Mouse (Mus musculus) CH12.LX (cell line): ENCODE data around the gene Tas2r104.

Experiments
- BHLHE40 ChIP-seq: IDR thresholded peaks from 2 replicates; pipeline ENCODE4 v1.6.1; 2011; ENCODE audit warnings: mild to moderate bottlenecking, low read depth, low read length, improper control_type of control experiment
- CHD1 ChIP-seq: IDR thresholded peaks from 2 replicates; pipeline ENCODE4 v1.6.1; 2012; ENCODE audit warnings: low read depth, low read length, improper control_type of control experiment, inconsistent platforms
- CHD2 ChIP-seq: IDR thresholded peaks from 2 replicates; pipeline ENCODE4 v1.6.1; 2011; ENCODE audit warnings: low read length, improper control_type of control experiment
- CTCF ChIP-seq, 2 experiments: IDR thresholded peaks in 1 of 2; conservative IDR thresholded peaks in 1 of 2; 2 replicates each; pipeline ENCODE4 v1.5.1; 2011 to 2012; ENCODE audit warnings: low read depth in 2 of 2, low read length in 2 of 2, improper control_type of control experiment in 1 of 2, inconsistent platforms in 1 of 2, mild to moderate bottlenecking in 1 of 2, moderate library complexity in 1 of 2
- EP300 ChIP-seq: IDR thresholded peaks from 2 replicates; pipeline ENCODE4 v1.6.1; 2011; ENCODE audit warnings: low read length, improper control_type of control experiment
- GABPA ChIP-seq: IDR thresholded peaks from 2 replicates; pipeline ENCODE4 v1.6.1; 2012; ENCODE audit warnings: low read depth, low read length, improper control_type of control experiment, inconsistent platforms; ENCODE audit not compliant: insufficient replicate concordance
- MAX ChIP-seq: IDR thresholded peaks from 2 replicates; pipeline ENCODE4 v1.6.1; 2011; ENCODE audit warnings: low read length, improper control_type of control experiment
- MXI1 ChIP-seq: IDR thresholded peaks from 2 replicates; pipeline ENCODE4 v1.6.1; 2011; ENCODE audit warnings: mild to moderate bottlenecking, low read depth, low read length, improper control_type of control experiment
- POLR2A ChIP-seq: IDR thresholded peaks from 2 replicates; pipeline ENCODE4 v1.6.1; 2011; ENCODE audit warnings: low read depth, mild to moderate bottlenecking, improper control_type of control experiment, low read length
- RAD21 ChIP-seq: IDR thresholded peaks from 2 replicates; pipeline ENCODE4 v1.6.1; 2011; ENCODE audit warnings: low read depth, mild to moderate bottlenecking, low read length, improper control_type of control experiment, moderate library complexity
- RCOR1 ChIP-seq: conservative IDR thresholded peaks from 2 replicates; pipeline ENCODE4 v1.6.1; 2012; ENCODE audit warnings: low read depth, mild to moderate bottlenecking, inconsistent platforms, low read length, improper control_type of control experiment
- TBP ChIP-seq: conservative IDR thresholded peaks from 2 replicates; pipeline ENCODE4 v1.6.1; 2011; ENCODE audit warnings: low read depth, low read length, improper control_type of control experiment
- ZMIZ1 ChIP-seq: IDR thresholded peaks from 2 replicates; pipeline ENCODE4 v1.6.1; 2012; ENCODE audit warnings: low read depth, mild to moderate bottlenecking, inconsistent platforms, low read length, improper control_type of control experiment

DNA sequence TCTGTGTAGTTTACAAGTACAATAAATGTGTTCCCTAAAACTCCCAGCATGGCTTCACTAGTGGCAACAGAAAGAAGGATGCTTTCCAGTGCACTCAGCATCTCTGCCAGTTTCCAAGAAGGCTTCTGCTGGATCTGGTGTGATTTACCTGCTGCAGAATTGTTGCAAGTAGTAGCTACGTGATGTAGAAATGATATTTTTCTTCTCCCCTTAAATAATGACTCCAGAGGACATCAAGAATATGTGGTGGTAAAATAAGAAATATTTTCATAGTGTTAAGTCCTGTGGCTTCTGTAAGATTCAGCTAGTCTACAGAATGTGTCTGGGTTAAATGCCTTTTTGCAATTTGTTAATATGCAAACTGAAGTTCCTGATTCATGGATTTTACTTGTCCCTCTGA is at the start of gene Tas2r104:
- TF ChIP-seq CHD1 (no peak), CTCF (conservative IDR thresholded peaks at IDR 0.05 in 1 of 2, IDR thresholded peaks at IDR 0.05 in 1 of 2; ENCODE audit: low read depth in 2 of 2, low read length in 2 of 2) (no peak), EP300 (no peak), BHLHE40 (no peak), MAX (no peak), POLR2A (no peak), MXI1 (no peak), RCOR1 (no peak), CHD2 (no peak), RAD21 (no peak), GABPA (no peak), ZMIZ1 (no peak), TBP (no peak)
